Mouse (Mus musculus) forebrain, embryonic 14.5 days (tissue): ENCODE data around the gene Ctdspl. TPM values are rescaled to one million over a fixed set of nuclear protein-coding genes. Genes with fewer than 3 reads are reported as not detected.

ENCODE experiments used
- ATAC-seq: fragments of 200-750 bp; cut with Nextera tagmentation; 2 replicates; pipeline ENCODE4 v1.8.0; 2017; ENCODE audit warnings: mild to moderate bottlenecking, moderate library complexity
- DNase-seq: peaks from one replicate; pipeline ENCODE4 v3.0.0-alpha.2; 2015; ENCODE audit warnings: low spot score
- H3K27ac ChIP-seq: fragments of 300-500 bp; sonication (generic); 2 replicates; pipeline ENCODE4 v1.5.1; 2014; ENCODE audit warnings: low read depth, mild to moderate bottlenecking, control low read depth, low read length, moderate library complexity
- H3K27me3 ChIP-seq: fragments of 300-500 bp; sonication (generic); replicated peaks from 2 replicates; pipeline ENCODE4 v1.6.1; 2014; ENCODE audit warnings: low read length, control low read depth, mixed read lengths; ENCODE audit not compliant: control insufficient read depth, insufficient read depth
- H3K36me3 ChIP-seq: fragments of 300-500 bp; sonication (generic); 2 replicates; pipeline ENCODE4 v1.6.1; 2014; ENCODE audit warnings: low read length, control low read depth; ENCODE audit not compliant: control insufficient read depth, insufficient read depth
- H3K4me1 ChIP-seq: fragments of 300-500 bp; sonication (generic); 2 replicates; pipeline ENCODE4 v1.6.1; 2014; ENCODE audit warnings: antibody characterized with exemption, low read length, control low read depth; ENCODE audit not compliant: control insufficient read depth, insufficient read depth
- H3K4me2 ChIP-seq: fragments of 300-500 bp; sonication (generic); 2 replicates; pipeline ENCODE4 v1.6.1; 2014; ENCODE audit warnings: mild to moderate bottlenecking, control low read depth, low read length
- H3K4me3 ChIP-seq: fragments of 300-500 bp; sonication (generic); 2 replicates; pipeline ENCODE4 v1.5.1; 2014; ENCODE audit warnings: low read depth, low read length, control low read depth
- H3K9ac ChIP-seq: fragments of 300-500 bp; sonication (generic); 2 replicates; pipeline ENCODE4 v1.6.1; 2014; ENCODE audit warnings: mild to moderate bottlenecking, low read length, control low read depth, moderate library complexity
- H3K9me3 ChIP-seq: fragments of 300-500 bp; sonication (generic); replicated peaks from 2 replicates; pipeline ENCODE4 v1.6.1; 2016; ENCODE audit warnings: low read length, control low read depth, mixed read lengths; ENCODE audit not compliant: control insufficient read depth
- WGBS: fragments of 180-500 bp; shearing (Covaris S2); extraction: QIAGEN DNeasy Blood & Tissue Kit; methylation state at CpG from one replicate; pipeline ENCODE4 v1.1.7; 2014; 5-methylcytosine and 5-hydroxymethylcytosine counted together
- polyA plus RNA-seq: library from polyadenylated mRNA; unstranded; fragments of >200 nt; fragmentation: Nextera tagmentation; extraction: Ambion mirVana; gene quantifications from 2 replicates; pipeline ENCODE4 v1.2.1, GENCODE M21; 2014

Ctdspl gene
- polyA plus RNA-seq, 1 experiment from 2014 or later: 5.7 TPM

DNA sequence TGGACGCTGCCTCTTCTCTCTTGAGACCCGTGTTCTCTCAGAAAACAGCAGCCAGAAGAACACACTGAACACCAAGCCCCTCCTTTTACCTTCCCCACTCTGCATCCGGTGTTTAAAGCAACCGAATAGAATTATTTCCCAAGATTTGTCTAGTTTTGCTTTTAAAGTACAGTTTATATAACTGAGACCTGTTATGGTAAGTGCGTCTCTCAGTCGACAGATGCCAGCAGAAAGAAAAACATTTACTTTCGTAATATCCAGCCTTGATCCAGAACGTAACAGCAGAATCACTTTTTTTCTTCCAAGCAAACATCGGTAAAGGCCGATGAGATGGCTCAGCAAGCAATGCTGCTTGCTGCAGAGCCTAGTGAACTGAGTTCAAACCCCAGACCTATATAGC lies 81.0 kb downstream of the Ctdspl start:
- Histone ChIP-seq H3K27me3 (no peaks in the 10 kb centered on the region), H3K9ac (no peak overlapping the region), H3K4me1 (peaks cover 7% of the 10 kb centered on the region; the same call in 1 of the 2 replicates), H3K4me3 (no peak overlapping the region), H3K27ac (no peak overlapping the region), H3K9me3 (no peaks in the 10 kb centered on the region), H3K4me2 (no peak overlapping the region), H3K36me3 (no peaks in the 10 kb centered on the region)
- WGBS: 92% methylated on average over 10 of the region's 10 CpGs
- DNase-seq (no peak), ATAC-seq (no peak)

DNA sequence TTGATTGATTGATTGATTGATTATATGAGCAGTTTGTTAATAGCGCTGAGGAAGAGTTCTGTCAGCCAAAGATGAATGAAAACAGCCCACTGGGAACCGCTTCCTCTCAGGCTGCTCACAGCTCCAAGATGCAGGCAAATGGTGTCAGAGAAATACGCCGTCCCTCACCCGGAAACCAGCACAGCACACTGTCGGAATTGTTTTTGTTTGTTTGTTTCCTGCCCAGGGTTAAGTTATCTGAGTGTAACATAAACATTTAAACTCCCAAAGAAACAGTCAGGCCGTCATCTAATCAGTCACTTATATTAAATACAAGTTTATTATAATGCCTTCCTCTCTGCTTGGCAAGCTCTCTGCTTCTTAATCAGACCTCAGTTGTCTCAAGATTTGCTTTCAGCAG lies 82.6 kb downstream of the Ctdspl start:
- no peak overlapping the region for H3K27ac ChIP-seq
- H3K4me1 ChIP-seq: peaks cover 7% of the 10 kb centered on the region; the same call in 1 of the 2 replicates
- no peak overlapping the region for H3K9ac ChIP-seq
- no peaks in the 10 kb centered on the region for H3K9me3 ChIP-seq
- peaks cover 7% of the 10 kb centered on the region; the same call in 1 of the 2 replicates for H3K36me3 ChIP-seq
- H3K4me3 ChIP-seq: no peak overlapping the region
- 78% methylated on average over 7 of the region's 7 CpGs for WGBS
- no peaks in the 10 kb centered on the region for H3K27me3 ChIP-seq
- H3K4me2 ChIP-seq: no peak overlapping the region
- no peak for ATAC-seq
- DNase-seq: no peak

DNA sequence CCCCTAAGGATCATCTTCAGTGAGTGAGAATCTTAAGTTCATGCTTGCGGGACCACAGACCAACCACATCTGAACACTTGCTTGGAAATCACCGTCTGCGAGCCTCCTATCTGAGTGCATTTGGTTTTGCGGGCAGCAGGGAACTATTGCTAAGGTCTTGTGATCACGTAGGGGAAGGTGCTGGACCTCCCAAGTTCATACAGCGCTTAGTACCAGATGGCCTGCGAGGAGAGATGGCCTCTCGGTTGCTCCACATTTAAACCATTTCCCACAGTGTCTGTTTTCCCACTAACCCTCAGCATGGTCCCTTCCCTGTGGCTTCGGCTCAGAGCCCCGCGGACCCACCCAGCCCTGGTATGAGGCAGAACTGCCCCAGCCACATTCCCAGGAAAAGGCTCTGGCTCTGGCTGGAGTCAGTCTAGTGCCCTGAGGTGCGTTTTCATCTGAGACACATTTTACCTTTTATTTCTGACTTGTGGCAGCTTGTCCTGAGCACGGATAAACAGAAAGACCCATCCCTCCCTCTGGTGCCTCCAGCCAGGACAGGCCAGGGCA lies 84.0 kb downstream of the Ctdspl start:
- Histone ChIP-seq H3K9ac (no peak overlapping the region), H3K27ac (no peak overlapping the region), H3K4me1 (peaks cover 5% of the 10 kb centered on the region; the same call in 1 of the 2 replicates), H3K27me3 (no peaks in the 10 kb centered on the region), H3K4me2 (no peak overlapping the region), H3K9me3 (no peaks in the 10 kb centered on the region), H3K4me3 (no peak overlapping the region), H3K36me3 (peaks cover 18% of the 10 kb centered on the region)
- 94% methylated on average over 13 of the region's 13 CpGs for WGBS
- DNase-seq (no peak), ATAC-seq (no peak)

DNA sequence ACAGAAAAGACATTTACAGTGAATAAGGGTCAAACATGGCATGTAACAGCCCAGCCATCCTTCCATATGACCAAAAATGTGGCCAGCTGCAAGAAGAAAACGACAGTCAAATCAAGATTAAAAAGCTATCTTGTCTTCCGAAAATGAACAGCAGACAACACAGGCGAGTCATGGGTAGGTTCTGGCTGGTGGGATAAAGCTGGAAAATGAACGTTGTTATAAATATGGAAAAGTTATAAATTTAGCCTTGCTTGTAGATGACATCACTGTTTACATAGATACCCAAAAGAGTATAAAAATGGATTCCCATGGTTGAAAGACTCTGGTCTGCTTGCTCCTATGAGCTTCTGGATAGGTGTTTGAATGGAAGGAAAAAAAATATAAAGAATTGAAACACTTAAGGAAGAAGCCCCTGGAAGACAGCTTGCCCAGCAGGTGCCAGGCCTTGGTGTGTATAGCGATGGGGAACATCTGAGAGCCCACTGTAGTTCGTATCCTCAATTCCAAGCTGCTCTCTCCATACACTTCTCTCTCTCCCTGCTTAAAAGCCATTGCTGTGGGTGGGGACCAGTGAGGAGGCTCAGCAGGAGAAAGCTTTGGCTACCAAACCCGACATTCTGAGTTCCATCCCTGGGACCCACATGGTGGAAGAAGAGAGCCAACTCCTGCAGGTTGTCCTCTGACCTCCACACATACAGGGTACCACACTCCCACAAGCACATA lies 90.7 kb downstream of the Ctdspl start:
- Histone ChIP-seq H3K27ac (no peak overlapping the region), H3K4me1 (no peaks in the 10 kb centered on the region), H3K9me3 (no peaks in the 10 kb centered on the region), H3K4me2 (no peak overlapping the region), H3K36me3 (peaks cover 24% of the 10 kb centered on the region), H3K4me3 (no peak overlapping the region), H3K9ac (no peak overlapping the region), H3K27me3 (no peaks in the 10 kb centered on the region)
- ATAC-seq (no peak), DNase-seq (no peak)
- WGBS: 89% methylated on average over 7 of the region's 7 CpGs

DNA sequence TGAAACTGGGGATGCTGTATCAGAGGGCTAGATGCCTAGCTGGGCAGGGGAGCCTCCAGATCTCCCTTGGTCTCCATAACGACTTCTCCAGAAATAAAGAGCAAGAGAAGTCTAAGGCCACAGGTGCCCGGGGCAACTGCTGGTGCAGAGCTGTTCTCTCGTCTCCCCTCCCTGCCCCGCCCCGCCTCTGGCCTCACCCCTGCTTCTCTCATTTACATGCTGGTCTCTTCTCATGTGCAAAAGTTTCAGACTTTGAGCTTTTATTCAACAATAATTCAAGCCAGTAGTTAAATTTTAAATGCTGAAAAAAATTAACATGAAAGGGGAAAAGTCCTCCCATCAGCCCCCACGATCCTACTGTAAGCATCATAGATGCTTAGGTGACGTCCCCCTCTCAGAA lies 95.5 kb downstream of the Ctdspl start:
- DNase-seq (no peak), ATAC-seq (no peak)
- H3K36me3 ChIP-seq: peaks cover 6% of the 10 kb centered on the region; the same call in 1 of the 2 replicates
- no peak overlapping the region for H3K4me2 ChIP-seq
- no peak overlapping the region for H3K27ac ChIP-seq
- WGBS: 76% methylated on average over 7 of the region's 7 CpGs
- no peak overlapping the region for H3K9ac ChIP-seq
- H3K4me1 ChIP-seq: no peaks in the 10 kb centered on the region
- no peaks in the 10 kb centered on the region for H3K27me3 ChIP-seq
- no peak overlapping the region for H3K4me3 ChIP-seq
- H3K9me3 ChIP-seq: no peaks in the 10 kb centered on the region

DNA sequence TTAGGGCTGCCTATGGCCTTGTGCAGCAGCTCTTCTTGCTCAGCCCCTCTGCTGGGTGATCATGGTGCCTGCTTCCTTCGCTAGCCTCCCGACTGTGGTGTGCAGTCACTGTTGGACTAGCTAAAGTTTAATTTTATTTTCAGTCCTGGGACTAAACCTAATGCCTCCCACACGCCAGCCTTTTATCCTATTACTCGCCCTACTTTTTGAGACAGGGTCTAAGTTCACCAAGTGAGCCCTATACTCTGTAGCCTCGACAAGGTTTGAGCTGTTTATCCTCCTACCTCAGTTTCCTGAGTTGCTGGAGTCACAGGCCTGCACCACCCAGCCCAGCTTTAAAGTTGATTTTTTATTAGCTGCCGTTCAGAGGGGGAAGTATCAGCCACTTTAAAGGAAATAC lies 99.0 kb downstream of the Ctdspl start:
- H3K9me3 ChIP-seq: no peaks in the 10 kb centered on the region
- no peak for DNase-seq
- 87% methylated on average over 6 of the region's 6 CpGs for WGBS
- H3K4me2 ChIP-seq: no peak overlapping the region
- no peak overlapping the region for H3K9ac ChIP-seq
- no peak overlapping the region for H3K4me3 ChIP-seq
- no peak for ATAC-seq
- no peak overlapping the region for H3K27ac ChIP-seq
- no peaks in the 10 kb centered on the region for H3K4me1 ChIP-seq
- H3K27me3 ChIP-seq: no peaks in the 10 kb centered on the region
- no peaks in the 10 kb centered on the region for H3K36me3 ChIP-seq

DNA sequence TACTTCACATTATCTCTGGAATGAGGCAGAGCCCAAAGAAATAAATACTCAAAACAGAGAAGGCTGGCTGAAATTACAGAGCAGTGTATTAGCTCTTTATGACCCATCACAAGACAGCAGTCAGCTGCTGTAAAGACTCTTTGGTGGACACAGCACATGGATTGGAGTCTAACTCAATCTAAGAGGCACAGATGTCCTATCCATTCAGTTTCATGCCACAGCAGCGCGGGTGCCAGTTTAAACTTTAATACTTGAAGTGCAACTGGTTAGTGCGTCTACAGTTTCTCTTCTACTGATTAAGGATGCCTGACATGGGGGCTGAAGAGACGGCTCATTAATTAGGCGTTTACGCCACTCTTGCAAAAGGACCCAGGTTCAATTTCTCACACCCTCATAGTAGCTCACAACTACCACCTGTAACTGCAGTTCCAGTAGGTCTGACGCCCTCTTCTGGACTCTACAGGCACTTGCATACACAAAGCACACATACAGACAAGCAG lies 99.6 kb downstream of the Ctdspl start:
- Histone ChIP-seq H3K27me3 (no peaks in the 10 kb centered on the region), H3K27ac (no peak overlapping the region), H3K9me3 (no peaks in the 10 kb centered on the region), H3K4me2 (no peak overlapping the region), H3K36me3 (no peaks in the 10 kb centered on the region), H3K9ac (no peak overlapping the region), H3K4me3 (no peak overlapping the region), H3K4me1 (no peaks in the 10 kb centered on the region)
- 82% methylated on average over 7 of the region's 7 CpGs for WGBS
- ATAC-seq: no peak
- no peak for DNase-seq

DNA sequence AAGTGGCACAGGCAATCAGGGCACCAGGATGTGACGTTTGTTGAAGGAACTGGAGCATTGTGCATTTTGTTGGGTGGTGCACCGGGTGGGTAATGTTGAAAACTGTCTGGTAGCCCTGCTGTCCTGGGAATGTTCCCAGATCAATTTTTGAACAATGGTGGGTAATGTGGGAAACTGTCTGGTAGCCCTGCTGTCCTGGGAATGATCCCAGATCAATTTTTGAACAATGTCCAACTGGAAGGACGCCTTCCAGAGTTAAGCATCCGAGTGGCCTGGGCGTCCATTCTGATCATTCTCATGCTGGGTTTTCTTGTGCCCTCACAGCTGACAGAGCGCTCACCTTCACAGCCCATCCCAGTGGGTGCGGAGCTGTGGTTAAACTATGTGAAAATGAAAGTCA lies 101.1 kb downstream of the Ctdspl start:
- H3K4me1 ChIP-seq: peaks cover 5% of the 10 kb centered on the region
- H3K36me3 ChIP-seq: no peaks in the 10 kb centered on the region
- H3K27ac ChIP-seq: no peak overlapping the region
- no peaks in the 10 kb centered on the region for H3K27me3 ChIP-seq
- no peak for DNase-seq
- H3K4me2 ChIP-seq: no peak overlapping the region
- no peak overlapping the region for H3K9ac ChIP-seq
- ATAC-seq: no peak
- WGBS: 86% methylated on average over 7 of the region's 7 CpGs
- H3K4me3 ChIP-seq: no peak overlapping the region
- H3K9me3 ChIP-seq: no peaks in the 10 kb centered on the region
